Mouse (Mus musculus) natural killer cell, adult 2 months (primary cell): ENCODE data around the gene Tat.
A peak's percentile ranks its signal among the peaks of the same experiment; 100 is the strongest.

ENCODE experiments used
- DNase-seq, 2 experiments: peaks; one replicate each; pipeline ENCODE4 v3.0.0; 2022; ENCODE audit warnings: low spot score in 2 of 2

Gene Tat

GRCm38 (mm10) chr8:109990224-109990623, at the start of gene Tat:
Gene Tat, plus strand, starts transcription at chr8:109990437.
- DNase-seq = no peak

- DNase-seq = no peak
Measured at GRCm38 (mm10) chr8:109941606-109942360, 48.5 kb upstream of the Tat start.

- DNase-seq = no peak
Measured at GRCm38 (mm10) chr8:109945153-109945632, 45.0 kb upstream of the Tat start.

DNA sequence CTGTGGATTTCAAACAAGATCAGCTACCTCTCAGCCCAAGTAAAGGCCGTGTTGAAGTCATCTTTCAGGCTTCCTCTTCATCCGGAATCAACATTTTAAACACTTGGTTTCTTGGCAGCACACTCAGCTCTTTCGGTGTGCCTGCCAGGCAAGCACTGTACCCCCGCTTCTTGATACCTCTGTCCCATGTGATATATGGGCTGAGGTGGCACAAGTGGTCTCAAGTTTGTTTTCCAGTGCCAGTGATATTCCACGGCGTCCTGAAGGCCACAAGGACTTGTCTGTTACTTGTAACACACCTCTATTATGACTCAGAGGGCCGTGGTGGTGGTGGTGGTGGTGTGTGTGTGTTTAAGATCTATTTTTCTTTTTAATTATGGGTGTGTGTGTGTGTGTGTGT, 44.5 kb upstream of the Tat start:
- DNase-seq = no peak

DNA sequence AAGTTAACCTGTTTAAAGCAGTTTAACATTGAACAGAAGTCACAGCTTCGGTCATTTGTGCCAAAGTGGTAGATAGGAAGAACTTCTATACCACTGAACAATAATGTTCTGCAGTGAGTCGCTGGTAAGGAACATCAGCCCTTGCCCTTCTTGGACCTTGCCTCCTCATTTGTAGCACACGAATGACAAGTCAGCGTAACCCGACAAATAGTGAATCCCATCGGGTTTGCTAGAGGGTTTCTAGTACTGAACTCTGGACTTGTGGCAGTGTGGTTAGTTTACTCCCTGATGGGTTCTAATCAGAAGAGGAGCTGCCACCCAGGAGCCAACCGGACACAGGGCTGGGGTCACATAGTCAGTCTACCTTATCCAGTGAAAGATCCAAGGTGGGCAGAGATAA, 44.0 kb upstream of the Tat start:
- no peak for DNase-seq

DNA sequence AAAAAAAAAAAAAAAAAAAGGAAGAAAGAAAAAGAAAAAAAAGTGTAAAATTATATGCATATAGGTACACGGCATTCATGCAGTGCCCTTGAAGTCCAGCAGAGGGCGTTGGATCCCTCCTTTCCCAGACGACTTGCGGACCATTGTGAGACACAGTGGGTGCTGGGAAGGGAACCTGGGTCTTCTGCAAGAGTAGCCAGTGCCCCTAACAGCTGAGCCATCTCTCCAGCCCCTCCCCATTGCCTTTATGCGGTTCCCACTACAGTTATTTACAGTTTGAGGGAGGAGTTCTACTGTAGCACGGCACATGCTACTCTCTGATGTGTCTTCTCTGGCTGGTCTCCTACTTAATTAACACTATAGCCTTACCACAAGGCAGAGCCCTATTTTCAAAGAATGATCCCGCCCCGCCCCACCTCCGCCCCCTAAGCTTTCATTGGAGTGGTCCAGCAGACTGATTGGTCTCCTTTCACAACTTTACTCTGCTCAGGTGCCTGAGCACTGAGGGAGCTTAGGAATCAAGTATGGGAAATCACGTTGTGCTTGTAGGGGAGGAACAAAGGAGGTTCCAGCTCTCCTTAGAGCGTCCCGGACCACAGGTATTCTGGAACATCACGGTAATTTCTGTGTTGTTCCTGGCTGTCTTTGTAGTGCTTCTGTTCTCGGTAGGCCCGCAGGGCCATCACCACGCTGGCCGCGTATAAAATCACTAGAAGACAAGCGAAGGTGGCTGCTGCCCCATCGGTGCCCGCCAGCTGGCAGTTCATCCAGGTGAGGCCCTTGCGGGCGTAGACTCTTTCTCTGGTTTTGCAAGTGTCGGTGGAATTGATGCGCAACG, 42.6 kb upstream of the Tat start:
- peak in 1 of 2 experiments; percentile 15 for DNase-seq

DNA sequence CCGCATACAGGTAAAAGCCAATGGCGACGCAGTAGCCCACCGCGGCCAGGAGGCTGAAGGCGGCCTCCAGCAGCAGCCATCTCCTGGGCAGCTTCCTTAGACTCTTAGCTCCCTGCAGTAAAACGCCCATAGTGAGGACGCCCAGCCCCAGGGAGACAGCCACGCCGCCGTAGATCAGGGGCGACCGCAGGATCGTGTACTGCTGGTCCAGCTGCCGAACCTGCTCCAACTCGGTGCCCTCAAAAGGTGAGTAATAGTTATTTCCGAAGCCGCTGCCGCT, 42.0 kb upstream of the Tat start:
- no peak for DNase-seq

DNA sequence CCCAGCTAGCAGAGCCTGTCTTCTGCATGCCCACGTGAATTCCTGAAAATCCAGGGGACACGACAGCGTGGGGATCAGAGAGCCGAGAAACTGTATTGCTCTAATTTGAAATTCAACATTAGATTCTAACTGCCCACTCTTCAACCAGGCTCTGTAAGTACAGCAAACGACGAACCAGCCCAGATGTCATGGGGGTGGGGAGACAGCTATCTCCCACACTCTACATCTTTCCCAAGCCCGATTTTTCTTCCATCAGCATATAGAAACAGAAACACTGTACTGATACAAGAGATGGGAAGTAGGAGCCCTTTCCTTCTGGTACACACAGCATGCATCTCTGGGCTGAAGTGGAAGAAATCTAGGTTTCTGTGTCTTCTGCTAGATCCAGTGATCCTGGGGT, 38.1 kb upstream of the Tat start:
- DNase-seq = no peak

DNA sequence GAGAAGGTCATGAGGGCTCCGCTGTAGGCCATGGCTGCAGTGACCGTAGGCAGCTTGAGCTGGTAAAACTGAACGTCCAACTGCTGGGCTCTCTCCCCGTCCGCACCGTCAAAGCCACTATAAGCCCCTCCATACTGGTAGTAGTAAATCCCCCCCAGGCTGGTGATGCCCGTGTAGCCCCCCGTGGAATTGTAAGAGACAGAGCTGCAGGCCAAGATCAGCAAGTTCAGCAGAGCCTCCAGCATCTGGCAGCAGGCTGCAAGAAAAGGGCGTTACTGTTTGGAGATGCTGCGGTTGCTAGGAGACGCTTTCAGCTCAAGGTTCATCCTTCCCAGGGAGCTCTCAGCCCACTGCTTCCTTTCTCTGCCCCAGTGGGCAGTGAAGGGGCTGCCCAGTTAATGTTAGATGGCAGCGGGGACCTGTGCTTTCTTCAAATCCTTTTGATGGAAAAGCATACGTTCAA, 35.7 kb upstream of the Tat start:
- no peak for DNase-seq

DNA sequence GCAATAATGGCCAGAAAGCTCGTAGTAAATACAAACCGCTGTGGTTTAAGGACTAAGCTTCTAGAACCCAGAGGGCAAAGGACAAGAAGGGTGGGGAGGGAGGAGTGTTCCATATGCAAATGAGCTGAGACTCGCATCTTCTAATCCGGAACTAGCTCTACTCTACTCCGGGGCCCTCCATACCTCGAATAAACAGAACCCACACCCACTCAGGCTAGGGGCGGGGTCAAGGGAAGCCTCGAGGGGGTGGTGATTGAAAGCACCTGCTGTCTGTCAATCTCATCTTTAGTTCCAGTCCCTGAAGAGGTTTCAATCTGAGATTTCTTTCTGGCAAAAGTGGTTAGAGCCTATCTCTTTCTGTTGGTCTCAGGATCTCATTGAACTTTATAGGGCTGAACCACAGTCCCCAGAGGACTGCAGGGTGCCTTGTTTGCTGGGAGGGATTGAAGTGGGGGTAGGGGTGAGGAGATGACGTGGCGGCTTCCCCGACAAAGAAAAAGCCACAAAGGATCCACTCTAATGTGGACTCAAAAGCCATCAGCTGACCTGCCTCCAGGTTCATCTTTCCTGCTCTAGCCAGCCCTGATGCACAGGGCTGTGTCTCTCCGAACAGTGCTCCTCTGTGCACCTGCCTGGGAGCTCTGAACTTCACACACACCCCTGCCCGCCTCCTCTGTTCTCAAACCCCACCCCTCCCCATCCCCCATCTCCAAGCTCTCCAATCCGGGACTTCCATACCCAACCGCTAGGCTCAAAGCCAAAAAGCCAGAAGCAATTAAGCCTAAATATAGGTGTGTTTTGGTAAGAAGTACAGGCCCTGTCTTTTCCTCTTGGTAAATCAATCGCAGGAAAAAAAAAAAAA, 32.8 kb upstream of the Tat start:
- peak in 1 of 2 experiments; percentile 69 for DNase-seq

GRCm38 (mm10) chr8:109958036-109958655, 32.1 kb upstream of the Tat start:
- DNase-seq = no peak

DNA sequence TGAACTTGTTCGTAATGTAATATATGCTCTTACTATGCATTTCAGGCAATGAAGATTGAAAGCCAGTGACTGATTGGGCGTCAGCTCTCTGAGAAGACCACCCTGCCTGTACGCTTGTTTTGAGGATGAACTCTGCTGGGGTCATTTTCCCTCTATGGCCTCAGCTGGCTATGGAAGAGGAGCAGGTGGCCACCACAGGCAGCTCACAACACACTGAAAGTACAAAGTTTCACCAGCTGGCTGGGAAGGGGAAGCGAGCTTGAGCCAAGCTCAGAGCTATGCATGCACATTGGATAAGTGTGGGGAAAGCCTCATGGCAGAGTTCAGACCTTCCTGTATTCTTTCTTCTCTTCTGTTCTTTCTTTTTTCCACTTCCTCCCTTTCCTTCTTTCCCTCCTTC, 31.1 kb upstream of the Tat start:
- DNase-seq = no peak

GRCm38 (mm10) chr8:109961693-109962367, 28.4 kb upstream of the Tat start, which contains the start of gene Marveld3:
Gene Marveld3, minus strand, starts transcription at chr8:109962203.
- DNase-seq = peak in 1 of 2 experiments; percentile 53

- no peak for DNase-seq
Measured at GRCm38 (mm10) chr8:109962896-109963295, 27.3 kb upstream of the Tat start.

GRCm38 (mm10) chr8:109963421-109963820, 26.8 kb upstream of the Tat start:
- DNase-seq = no peak

DNA sequence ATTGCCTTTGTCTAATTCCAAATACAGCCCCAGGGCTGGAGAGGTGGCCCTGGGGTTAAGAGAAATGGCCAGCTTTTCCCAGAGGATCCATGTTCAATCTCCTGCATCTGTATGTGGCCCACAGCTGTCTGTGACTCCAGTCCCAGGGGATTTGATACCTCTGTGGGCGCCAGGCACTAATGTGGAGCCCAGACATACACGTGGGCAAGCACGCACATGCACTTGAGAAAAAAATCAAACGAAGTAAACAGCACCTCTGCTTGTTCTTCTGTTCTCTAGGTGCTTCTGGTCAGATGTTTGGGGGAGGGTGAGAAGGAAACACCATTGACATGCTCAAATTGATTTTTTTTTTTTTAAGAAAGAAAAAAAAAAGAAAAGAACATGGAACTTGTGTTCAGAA, 26.1 kb upstream of the Tat start:
- DNase-seq = no peak

GRCm38 (mm10) chr8:109968837-109969236, 21.4 kb upstream of the Tat start:
- no peak for DNase-seq

- DNase-seq = no peak
Measured at GRCm38 (mm10) chr8:109970323-109970722, 19.9 kb upstream of the Tat start.

- DNase-seq = no peak
Measured at GRCm38 (mm10) chr8:109972901-109973300, 17.3 kb upstream of the Tat start.

DNA sequence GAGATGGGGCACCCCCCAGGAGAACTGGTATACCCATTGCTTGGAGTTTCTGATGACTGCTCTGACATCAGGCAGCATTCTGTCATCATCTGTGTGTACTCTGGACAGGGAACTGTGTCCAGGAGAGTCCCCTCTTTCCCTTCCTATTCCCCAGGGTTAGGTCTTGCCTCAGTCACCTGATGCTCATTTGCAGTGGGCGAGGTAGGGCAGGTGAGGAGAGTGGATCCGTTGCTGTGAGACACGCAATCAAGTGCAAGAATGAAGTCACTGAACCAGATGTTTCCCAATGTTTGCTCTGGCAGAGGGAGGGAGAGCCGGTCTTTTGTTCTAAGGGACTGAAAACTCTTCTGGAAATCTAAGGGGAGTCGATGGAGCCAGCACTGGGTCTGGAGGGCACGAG, 10.9 kb upstream of the Tat start:
- DNase-seq = no peak
